Mouse (Mus musculus) heart, adult 9 months (tissue): Measurements from ENCODE around the gene 1810009A15Rik.
A peak's percentile ranks its signal among the peaks of the same experiment; 100 is the strongest.

Source experiments
- DNase-seq, 2 experiments: peaks; one replicate each; pipeline ENCODE4 v3.0.0; 2022; ENCODE audit warnings: low spot score in 2 of 2

1810009A15Rik gene

GRCm38 (mm10) chr19:8920073-8920736, 31.6 kb downstream of the 1810009A15Rik start, which contains the start of gene B3gat3:
B3gat3 (plus strand) TSS chr19:8920374.
- DNase-seq = peak; percentile 96 to 98

GRCm38 (mm10) chr19:8920836-8921291, 32.2 kb downstream of the 1810009A15Rik start:
- DNase-seq = peak in 1 of 2 experiments; percentile 42

- DNase-seq = no peak
Observed at GRCm38 (mm10) chr19:8921741-8922140, 33.1 kb downstream of the 1810009A15Rik start.

- DNase-seq = no peak
Observed at GRCm38 (mm10) chr19:8926766-8927165, 38.1 kb downstream of the 1810009A15Rik start.

DNA sequence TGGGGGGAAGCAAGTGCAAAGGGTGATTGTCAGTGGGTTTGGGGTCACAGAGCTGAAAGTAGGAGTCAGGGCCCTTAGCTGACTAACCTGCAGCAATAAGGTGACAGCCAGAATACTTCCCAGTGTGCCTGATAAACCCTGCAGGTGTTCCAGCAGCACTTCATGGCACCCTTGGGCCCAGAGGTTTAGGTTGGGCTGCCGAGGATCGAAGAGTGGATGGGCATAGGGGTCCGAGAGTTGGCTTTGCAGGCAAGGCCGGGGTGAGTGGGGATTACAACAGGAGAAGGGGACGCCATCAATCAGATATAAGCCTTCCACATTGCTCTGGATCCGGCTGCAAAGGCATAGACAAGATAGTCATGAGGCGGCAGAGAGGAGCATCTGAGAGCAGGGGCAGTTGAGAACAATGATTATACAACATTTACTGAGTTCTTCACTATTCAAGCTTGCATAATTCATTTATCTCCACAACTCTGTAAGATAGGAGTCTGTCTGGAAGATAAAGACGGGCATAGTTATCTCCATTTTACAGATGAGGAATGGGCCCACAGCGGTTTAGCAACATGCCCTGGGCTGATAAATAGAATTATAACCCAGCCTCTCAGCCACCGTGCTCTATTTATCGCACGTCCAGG, 39.4 kb downstream of the 1810009A15Rik start:
- no peak for DNase-seq

DNA sequence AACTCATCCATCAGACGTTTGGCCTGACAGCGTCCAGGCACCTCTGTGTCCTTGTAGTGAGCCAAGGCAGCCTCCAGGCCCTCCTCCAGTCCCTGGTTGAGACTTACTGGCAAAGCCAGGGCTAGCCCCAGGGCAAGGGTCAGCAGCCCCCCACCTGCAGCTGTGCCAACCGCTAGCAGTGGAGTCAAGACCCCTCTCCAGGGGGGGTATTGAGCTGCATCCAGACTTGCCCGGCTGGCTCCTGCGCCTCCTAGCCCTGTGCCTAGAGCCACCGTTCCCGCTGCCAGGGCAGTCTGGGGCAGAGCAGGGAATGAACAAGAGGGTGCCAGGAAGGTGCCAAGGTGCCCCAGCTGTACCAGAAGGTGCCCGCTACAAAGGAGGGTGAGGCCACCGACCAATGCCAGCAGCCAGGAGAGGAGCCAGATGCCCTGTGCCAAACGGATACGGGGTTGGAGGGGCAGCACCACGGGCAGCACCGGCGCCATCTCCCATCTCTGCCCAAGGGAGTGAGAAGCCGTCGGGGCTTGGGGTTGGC, 40.1 kb downstream of the 1810009A15Rik start:
- DNase-seq = no peak

GRCm38 (mm10) chr19:8929224-8930088, 40.8 kb downstream of the 1810009A15Rik start, which contains the start of the genes Rom1 and Eml3:
Rom1 (minus strand) TSS chr19:8929356.
Eml3 (plus strand) TSS chr19:8929552.
- peak; percentile 94 to 95 for DNase-seq

DNA sequence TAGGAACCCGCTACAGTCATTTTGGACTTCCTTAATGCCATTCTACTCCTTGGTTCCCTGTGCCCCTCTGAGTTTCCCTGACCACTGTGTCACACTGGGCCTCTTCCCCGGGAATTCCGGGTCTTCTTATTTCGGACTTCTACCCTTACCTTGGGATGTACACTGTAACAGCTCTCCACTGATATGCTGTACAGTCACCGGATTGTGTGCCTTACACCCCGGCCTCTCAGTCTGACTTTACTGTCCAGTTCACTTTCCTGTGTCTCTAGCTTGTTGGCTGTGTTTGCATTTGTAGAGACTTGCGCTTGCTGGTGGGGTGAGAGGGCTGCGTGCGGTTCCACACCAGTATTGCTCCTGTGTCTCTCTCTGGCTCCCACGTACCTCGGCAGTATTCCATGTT, 41.5 kb downstream of the 1810009A15Rik start:
- no peak for DNase-seq

GRCm38 (mm10) chr19:8930771-8931170, 42.1 kb downstream of the 1810009A15Rik start:
- no peak for DNase-seq

GRCm38 (mm10) chr19:8936736-8937135, 48.1 kb downstream of the 1810009A15Rik start:
- DNase-seq = no peak
